Mouse (Mus musculus) midbrain, postnatal 0 days (tissue): ENCODE measurements around the gene Obp2b. TPM values are rescaled to one million over a fixed set of nuclear protein-coding genes. Genes with fewer than 3 reads are reported as not detected.
A peak's percentile ranks its signal among the peaks of the same experiment; 100 is the strongest.

Source experiments
- ATAC-seq: fragments of 200-750 bp; cut with Nextera tagmentation; 2 replicates; pipeline ENCODE4 v1.8.0; 2017; ENCODE audit warnings: moderate number of reproducible peaks, mild to moderate bottlenecking, moderate TSS enrichment, moderate library complexity; ENCODE audit not compliant: low FRiP score
- DNase-seq: peaks from one replicate; pipeline ENCODE4 v3.0.0-alpha.2; 2015; ENCODE audit warnings: low spot score
- H3K27ac ChIP-seq: fragments of 300-500 bp; sonication (generic); 2 replicates; pipeline ENCODE4 v1.5.1; 2014; ENCODE audit warnings: low read depth, mild to moderate bottlenecking, low read length, mixed read lengths
- H3K27me3 ChIP-seq: fragments of 300-500 bp; sonication (generic); 2 replicates; pipeline ENCODE4 v1.6.1; 2014; ENCODE audit warnings: low read length, control low read depth, mixed read lengths; ENCODE audit not compliant: insufficient read depth
- H3K36me3 ChIP-seq: fragments of 300-500 bp; sonication (generic); 2 replicates; pipeline ENCODE4 v1.6.1; 2014; ENCODE audit warnings: low read length, control low read depth, mixed read lengths; ENCODE audit not compliant: insufficient read depth
- H3K4me1 ChIP-seq: fragments of 300-500 bp; sonication (generic); 2 replicates; pipeline ENCODE4 v1.6.1; 2014; ENCODE audit warnings: mild to moderate bottlenecking, control low read depth, antibody characterized with exemption, low read length, mixed read lengths; ENCODE audit not compliant: insufficient read depth
- H3K4me2 ChIP-seq: fragments of 300-500 bp; sonication (generic); 2 replicates; pipeline ENCODE4 v1.6.1; 2014; ENCODE audit warnings: low read depth, mild to moderate bottlenecking, low read length, mixed read lengths; ENCODE audit not compliant: poor library complexity, severe bottlenecking
- H3K4me3 ChIP-seq: fragments of 300-500 bp; sonication (generic); 2 replicates; pipeline ENCODE4 v1.5.1; 2014; ENCODE audit warnings: low read depth, mild to moderate bottlenecking, low read length, moderate library complexity
- H3K9ac ChIP-seq: fragments of 300-500 bp; sonication (generic); replicated peaks from 2 replicates; pipeline ENCODE4 v1.6.1; 2014; ENCODE audit warnings: mild to moderate bottlenecking, low read length, moderate library complexity, mixed read lengths; ENCODE audit not compliant: poor library complexity, severe bottlenecking
- H3K9me3 ChIP-seq: fragments of 300-500 bp; sonication (generic); 2 replicates; pipeline ENCODE4 v1.6.1; 2016; ENCODE audit warnings: low read length, control low read depth
- CTCF ChIP-seq: IDR thresholded peaks from 2 replicates; pipeline ENCODE4 v1.5.1; 2016; ENCODE audit warnings: antibody characterized with exemption, mild to moderate bottlenecking
- WGBS: fragments of 180-500 bp; shearing (Covaris S2); extraction: QIAGEN DNeasy Blood & Tissue Kit; methylation state at CpG from one replicate; pipeline ENCODE4 v1.1.7; 2014; 5-methylcytosine and 5-hydroxymethylcytosine counted together
- polyA plus RNA-seq: library from polyadenylated mRNA; unstranded; fragments of >200 nt; fragmentation: Nextera tagmentation; extraction: Ambion mirVana; gene quantifications from 2 replicates; pipeline ENCODE4 v1.2.1, GENCODE M21; 2015
- total RNA-seq: library from RNA; depleted of rRNA; stranded (reverse); fragments of >200 nt; gene quantifications from 2 replicates; pipeline ENCODE4 v1.2.3, GENCODE M21; 2014; rRNA removed

Obp2b gene
- total and polyA plus RNA-seq, 2 experiments from 2014 or later, result not detected

DNA sequence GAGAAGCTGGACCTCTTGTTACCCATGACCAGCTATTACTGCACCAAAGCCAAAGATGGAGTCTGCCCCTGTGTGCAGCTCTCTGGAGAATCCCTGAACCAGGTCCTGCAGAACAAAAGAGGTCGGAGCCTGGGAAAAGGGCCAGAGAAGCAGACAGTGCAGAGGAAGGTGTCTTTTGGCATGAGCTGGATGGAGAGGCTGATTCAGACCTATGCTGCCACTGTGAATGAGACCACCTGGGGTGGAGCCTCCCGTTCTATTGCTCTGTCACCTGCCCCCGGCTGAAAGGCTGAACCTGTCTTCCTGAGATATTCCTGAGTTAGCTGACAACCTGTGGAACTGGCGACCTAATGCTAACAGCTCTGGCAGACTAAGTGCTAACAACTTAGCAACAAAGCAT is 44.1 kb downstream of the Obp2b start:
- no peak for TF ChIP-seq CTCF
- H3K36me3 ChIP-seq, result no peaks in the 10 kb centered on the region
- WGBS, result 66% methylated on average over 4 of the region's 4 CpGs
- no peak overlapping the region for H3K27ac ChIP-seq
- H3K9me3 ChIP-seq, result no peaks in the 10 kb centered on the region
- no peak overlapping the region for H3K4me3 ChIP-seq
- no peaks in the 10 kb centered on the region for H3K4me1 ChIP-seq
- no peak for ATAC-seq
- H3K4me2 ChIP-seq, result no peak overlapping the region
- DNase-seq, result no peak
- H3K9ac ChIP-seq, result no peak overlapping the region
- no peaks in the 10 kb centered on the region for H3K27me3 ChIP-seq

DNA sequence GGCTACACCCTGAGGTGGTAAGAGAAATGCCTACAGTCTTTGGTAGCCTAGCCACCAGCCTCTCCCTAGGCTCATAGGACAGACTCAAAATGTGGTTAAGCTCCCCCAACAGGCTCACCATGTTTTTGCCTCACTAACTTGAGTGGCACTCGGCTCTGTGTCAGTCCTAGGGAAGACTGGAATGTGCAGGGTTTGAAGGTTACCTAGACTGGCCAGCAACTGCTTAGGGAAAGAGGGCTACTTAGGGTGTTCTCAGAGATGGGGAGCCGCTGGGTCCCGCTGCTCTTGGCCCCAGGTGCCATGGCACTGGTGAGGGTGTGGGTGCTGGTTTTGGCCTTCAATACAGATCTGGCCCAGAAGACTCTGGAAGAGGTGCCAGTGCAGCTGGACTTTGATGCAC is 45.1 kb downstream of the Obp2b start, which contains the start of gene Gm13539:
Gene Gm13539, plus strand, starts transcription at position 301 of the 400 bp plus-strand sequence.
- H3K4me1 ChIP-seq, result no peaks in the 10 kb centered on the region
- H3K27ac ChIP-seq, result no peak within 1 kb of the TSS
- no peaks in the 10 kb centered on the region for H3K9me3 ChIP-seq
- H3K4me3 ChIP-seq, result no peak within 1 kb of the TSS
- no peaks in the 10 kb centered on the region for H3K36me3 ChIP-seq
- no peak for DNase-seq
- H3K27me3 ChIP-seq, result no peaks in the 10 kb centered on the region
- no peak for TF ChIP-seq CTCF
- ATAC-seq, result no peak
- no peak within 1 kb of the TSS for H3K9ac ChIP-seq
- no peak within 1 kb of the TSS for H3K4me2 ChIP-seq
- 87% methylated on average over 3 of the region's 3 CpGs for WGBS

DNA sequence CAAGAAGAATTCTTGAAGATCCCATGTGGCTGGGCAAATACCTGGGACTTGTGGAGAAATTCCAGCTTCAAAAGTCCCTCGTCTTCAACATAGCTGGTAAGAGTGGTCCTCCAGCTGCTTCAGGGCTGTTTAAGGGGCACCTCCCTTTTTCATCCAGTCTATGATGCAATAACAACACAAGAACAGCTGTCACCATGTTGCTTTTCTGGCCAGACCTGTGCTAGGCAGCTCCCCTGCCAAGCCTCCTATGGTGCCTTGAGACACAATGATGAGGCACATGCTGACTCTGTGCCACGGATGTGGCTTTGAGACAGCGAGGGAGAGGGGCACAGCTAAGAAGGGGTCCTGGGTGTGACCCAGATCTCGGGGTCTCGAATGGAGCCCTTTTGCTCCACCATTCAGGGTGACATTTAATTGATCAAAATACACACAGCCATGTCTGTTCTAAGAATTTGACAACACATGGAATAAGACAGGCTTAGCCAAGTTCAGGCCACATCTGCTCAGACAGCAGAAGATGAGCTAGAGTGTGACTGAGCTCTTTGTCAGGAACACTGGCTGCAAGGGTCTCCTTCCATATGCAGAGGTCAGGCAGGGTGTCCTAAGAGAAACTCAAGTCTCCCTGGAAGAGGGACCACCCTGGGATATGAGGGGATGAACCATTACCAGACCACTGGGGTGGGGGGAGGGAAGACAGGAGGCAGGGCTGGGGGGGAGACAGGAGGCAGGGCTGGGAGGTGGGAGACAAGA is 48.9 kb downstream of the Obp2b start:
- no peak overlapping the region for H3K9ac ChIP-seq
- H3K4me2 ChIP-seq, result no peak overlapping the region
- no peak overlapping the region for H3K27ac ChIP-seq
- no peaks in the 10 kb centered on the region for H3K9me3 ChIP-seq
- no peak for TF ChIP-seq CTCF
- no peak overlapping the region for H3K4me3 ChIP-seq
- peak; percentile 15 for DNase-seq
- no peaks in the 10 kb centered on the region for H3K27me3 ChIP-seq
- 69% methylated on average over 5 of the region's 5 CpGs for WGBS
- ATAC-seq, result no peak
- no peaks in the 10 kb centered on the region for H3K4me1 ChIP-seq
- no peaks in the 10 kb centered on the region for H3K36me3 ChIP-seq

DNA sequence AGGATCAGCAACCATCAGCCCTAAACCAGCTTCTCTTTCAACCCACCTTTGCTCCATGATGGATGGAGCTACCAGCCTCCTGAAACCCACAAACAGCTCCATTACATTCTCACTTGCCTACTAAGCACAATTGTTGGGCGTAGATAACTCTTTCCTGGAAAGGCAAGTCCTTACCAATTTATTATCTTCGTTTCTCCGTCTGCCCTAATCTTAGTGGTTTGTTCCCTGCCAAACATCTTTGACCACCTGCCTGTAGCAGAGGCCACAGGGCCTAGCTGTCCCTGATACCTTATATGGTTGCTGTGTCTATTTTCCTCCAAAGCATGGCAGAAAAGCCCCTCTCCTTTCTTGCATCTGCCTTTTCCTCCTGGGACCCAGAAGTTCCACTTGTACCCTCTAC is 52.3 kb downstream of the Obp2b start:
- no peak overlapping the region for H3K27ac ChIP-seq
- no peak for ATAC-seq
- TF ChIP-seq CTCF, result no peak
- H3K9me3 ChIP-seq, result no peaks in the 10 kb centered on the region
- no peaks in the 10 kb centered on the region for H3K27me3 ChIP-seq
- H3K36me3 ChIP-seq, result no peaks in the 10 kb centered on the region
- no peak overlapping the region for H3K9ac ChIP-seq
- H3K4me2 ChIP-seq, result no peak overlapping the region
- DNase-seq, result no peak
- H3K4me1 ChIP-seq, result no peaks in the 10 kb centered on the region
- WGBS, result 98% methylated on average over 3 of the region's 3 CpGs
- H3K4me3 ChIP-seq, result no peak overlapping the region

Other genes with a start within 250 kb of the Obp2b start
- not detected in 2 replicates for gene Lcn12, start 243.1 kb upstream of the Obp2b start, total RNA-seq
- not detected in 2 replicates for gene Lcn12, start 243.1 kb upstream of the Obp2b start, polyA plus RNA-seq
- 131 and 148 TPM in 2 replicates for gene Fbxw5, start 236.3 kb upstream of the Obp2b start, total RNA-seq
- 106 and 113 TPM in 2 replicates for gene Fbxw5, start 236.3 kb upstream of the Obp2b start, polyA plus RNA-seq
- gene C8g, start 235.3 kb upstream of the Obp2b start, total RNA-seq, result 2.7 and 4.4 TPM in 2 replicates
- gene C8g, start 235.3 kb upstream of the Obp2b start, polyA plus RNA-seq, result 6.8 TPM in 2 replicates
- gene Traf2, start 190.1 kb upstream of the Obp2b start, total RNA-seq, result 5.5 and 7.6 TPM in 2 replicates
- 7.0 and 9.3 TPM in 2 replicates for gene Traf2, start 190.1 kb upstream of the Obp2b start, polyA plus RNA-seq
- 187 and 196 TPM in 2 replicates for gene Edf1, start 179.2 kb upstream of the Obp2b start, total RNA-seq
- gene Edf1, start 179.2 kb upstream of the Obp2b start, polyA plus RNA-seq, result 389 and 392 TPM in 2 replicates
- gene Mamdc4, start 162.2 kb upstream of the Obp2b start, total RNA-seq, result 1.7 and 1.9 TPM in 2 replicates
- gene Mamdc4, start 162.2 kb upstream of the Obp2b start, polyA plus RNA-seq, result 0.32 TPM in 2 replicates
- 37.9 and 39.8 TPM in 2 replicates for gene Phpt1, start 161.8 kb upstream of the Obp2b start, total RNA-seq
- gene Phpt1, start 161.8 kb upstream of the Obp2b start, polyA plus RNA-seq, result 192 and 209 TPM in 2 replicates
- 23.1 and 30.9 TPM in 2 replicates for gene Ajm1, start 155.3 kb upstream of the Obp2b start, total RNA-seq
- 19.2 and 22.1 TPM in 2 replicates for gene Ajm1, start 155.3 kb upstream of the Obp2b start, polyA plus RNA-seq
- 66.8 and 98.0 TPM in 2 replicates for gene Rabl6, start 128.5 kb upstream of the Obp2b start, total RNA-seq
- gene Rabl6, start 128.5 kb upstream of the Obp2b start, polyA plus RNA-seq, result 56.7 and 61.2 TPM in 2 replicates
- gene Ccdc183, start 119.3 kb upstream of the Obp2b start, total RNA-seq, result not detected in 2 replicates
- 0.26 and 0.36 TPM in 2 replicates for gene Ccdc183, start 119.3 kb upstream of the Obp2b start, polyA plus RNA-seq
- gene Tmem141, start 115.0 kb upstream of the Obp2b start, total RNA-seq, result 45.7 and 54.6 TPM in 2 replicates
- gene Tmem141, start 115.0 kb upstream of the Obp2b start, polyA plus RNA-seq, result 58.3 and 67.9 TPM in 2 replicates
- gene Fcna, start 109.0 kb upstream of the Obp2b start, total RNA-seq, result 5.7 and 7.2 TPM in 2 replicates
- gene Fcna, start 109.0 kb upstream of the Obp2b start, polyA plus RNA-seq, result 5.1 and 5.3 TPM in 2 replicates
- not detected in 2 replicates for gene Lcn8, start 83.9 kb upstream of the Obp2b start, total RNA-seq
- not detected in 2 replicates for gene Lcn8, start 83.9 kb upstream of the Obp2b start, polyA plus RNA-seq
- gene Lcn5, start 79.1 kb upstream of the Obp2b start, total RNA-seq, result not detected in 2 replicates
- gene Lcn5, start 79.1 kb upstream of the Obp2b start, polyA plus RNA-seq, result not detected in 2 replicates
- gene Lcn6, start 60.2 kb upstream of the Obp2b start, total RNA-seq, result not detected in 2 replicates
- not detected in 2 replicates for gene Lcn6, start 60.2 kb upstream of the Obp2b start, polyA plus RNA-seq
- gene Lcn10, start 54.3 kb upstream of the Obp2b start, total RNA-seq, result not detected in 2 replicates
- gene Lcn10, start 54.3 kb upstream of the Obp2b start, polyA plus RNA-seq, result not detected in 2 replicates
- gene Obp2a, start 37.0 kb upstream of the Obp2b start, total RNA-seq, result not detected in 2 replicates
- not detected in 2 replicates for gene Obp2a, start 37.0 kb upstream of the Obp2b start, polyA plus RNA-seq
- gene Bmyc, start 30.3 kb upstream of the Obp2b start, total RNA-seq, result 87.1 and 89.2 TPM in 2 replicates
- gene Bmyc, start 30.3 kb upstream of the Obp2b start, polyA plus RNA-seq, result 229 TPM in 2 replicates
- gene Lcn3, start 28.6 kb downstream of the Obp2b start, total RNA-seq, result not detected in 2 replicates
- gene Lcn3, start 28.6 kb downstream of the Obp2b start, polyA plus RNA-seq, result not detected in 2 replicates
- gene Lcn11, start 40.0 kb downstream of the Obp2b start, total RNA-seq, result not detected in 2 replicates
- gene Lcn11, start 40.0 kb downstream of the Obp2b start, polyA plus RNA-seq, result not detected in 2 replicates
- not detected in 2 replicates for gene Gm13539, start 45.2 kb downstream of the Obp2b start, total RNA-seq
- gene Gm13539, start 45.2 kb downstream of the Obp2b start, polyA plus RNA-seq, result not detected in 2 replicates
- gene Glt6d1, start 78.8 kb downstream of the Obp2b start, total RNA-seq, result not detected in 2 replicates
- not detected in 2 replicates for gene Glt6d1, start 78.8 kb downstream of the Obp2b start, polyA plus RNA-seq
- gene Lcn9, start 86.1 kb downstream of the Obp2b start, total RNA-seq, result not detected in 2 replicates
- not detected in 2 replicates for gene Lcn9, start 86.1 kb downstream of the Obp2b start, polyA plus RNA-seq
- gene Sohlh1, start 110.2 kb downstream of the Obp2b start, total RNA-seq, result not detected in 2 replicates
- gene Sohlh1, start 110.2 kb downstream of the Obp2b start, polyA plus RNA-seq, result not detected in 2 replicates
- gene Kcnt1, start 126.7 kb downstream of the Obp2b start, total RNA-seq, result 49.2 and 60.7 TPM in 2 replicates
- gene Kcnt1, start 126.7 kb downstream of the Obp2b start, polyA plus RNA-seq, result 21.7 and 22.1 TPM in 2 replicates
- gene Camsap1, start 246.3 kb downstream of the Obp2b start, total RNA-seq, result 141 and 157 TPM in 2 replicates
- gene Camsap1, start 246.3 kb downstream of the Obp2b start, polyA plus RNA-seq, result 57.5 and 61.3 TPM in 2 replicates